ENCODE assay signal across 8 mouse cellular contexts in genomic region chr19:47918455-47919101, GRCm38 (mm10). TPM values are rescaled to one million over a fixed set of nuclear protein-coding genes. Genes with fewer than 3 reads are reported as not detected.
DNase-seq lines count a peak whose midpoint lies in the region; ATAC-seq and TF ChIP-seq lines count a peak whose summit lies in the region.

No protein-coding gene starts in this region.

- WGBS in spleen, adult 2 months: under 1% methylated on average over 29 of the region's 29 CpGs
- WGBS in hindbrain, embryonic 13.5 days: under 1% methylated on average over 29 of the region's 29 CpGs
- under 1% methylated on average over 29 of the region's 29 CpGs for WGBS in lung, embryonic 16.5 days

- peak overlapping the region; percentile 77 for H3K4me3 ChIP-seq in spleen, adult 2 months (ENCODE audit: extremely low read depth, insufficient read depth, insufficient read length)
- peak overlapping the region; percentile 74 for H3K4me3 ChIP-seq in hindbrain, embryonic 13.5 days
- H3K4me3 ChIP-seq in lung, embryonic 16.5 days (ENCODE audit: low read length): peak overlapping the region; percentile 89

- H3K4me1 ChIP-seq in spleen, adult 2 months (ENCODE audit: control insufficient read depth, insufficient read depth, insufficient read length): peaks cover 22% of the 10 kb centered on the region; the same call in 1 of the 2 replicates
- H3K4me1 ChIP-seq in hindbrain, embryonic 13.5 days (replicated peaks): peaks cover 31% of the 10 kb centered on the region
- H3K4me1 ChIP-seq in lung, embryonic 16.5 days (replicated peaks; ENCODE audit: control insufficient read depth, insufficient read depth, low read length): peaks cover 30% of the 10 kb centered on the region

- no peaks in the 10 kb centered on the region for H3K36me3 ChIP-seq in spleen, adult 2 months (ENCODE audit: control insufficient read depth, insufficient read depth, low read length)
- H3K36me3 ChIP-seq in hindbrain, embryonic 13.5 days: no peaks in the 10 kb centered on the region
- no peaks in the 10 kb centered on the region for H3K36me3 ChIP-seq in lung, embryonic 16.5 days (ENCODE audit: control insufficient read depth, insufficient read depth, low read length)

- H3K27ac ChIP-seq in spleen, adult 2 months (ENCODE audit: insufficient read depth, low read length): peak overlapping the region; percentile 95
- H3K27ac ChIP-seq in hindbrain, embryonic 13.5 days: peak overlapping the region; percentile 89
- peak overlapping the region; percentile 97 for H3K27ac ChIP-seq in lung, embryonic 16.5 days (ENCODE audit: low read length)

- TF ChIP-seq CTCF in spleen, adult 2 months (IDR thresholded peaks at IDR 0.05; ENCODE audit: extremely low read depth, insufficient read depth, insufficient read length, insufficient replicate concordance): no peak

- no peaks in the 10 kb centered on the region for H3K9me3 ChIP-seq in hindbrain, embryonic 13.5 days
- H3K9me3 ChIP-seq in lung, embryonic 16.5 days (ENCODE audit: control insufficient read depth, low read length): no peaks in the 10 kb centered on the region

- TF ChIP-seq POLR2A in spleen, adult 2 months (IDR thresholded peaks at IDR 0.05; ENCODE audit: low read depth, low read length): no peak

- peak; percentile 42 to 52 for DNase-seq in spleen, adult 2 months (ENCODE audit: low read depth in 1 of 2, low spot score in 2 of 2)
- DNase-seq in spleen, postnatal 14 days (ENCODE audit: low spot score in 2 of 2): no peak
- peak; percentile 57 for DNase-seq in embryo, embryonic 11 days
- peak; percentile 60 to 68 for DNase-seq in spleen, postnatal 36 days (ENCODE audit: low spot score in 2 of 2)
- no peak for DNase-seq in adrenal gland, adult (ENCODE audit: inconsistent age in 2 of 2, low spot score in 1 of 2)
- no peak for DNase-seq in layer of hippocampus, postnatal 10 days (ENCODE audit: low spot score in 2 of 2)

- ATAC-seq in hindbrain, embryonic 13.5 days (ENCODE audit: low FRiP score): peak; percentile 48
- peak; percentile 25; the same call in 1 of the 2 replicates for ATAC-seq in lung, embryonic 16.5 days (ENCODE audit: low read depth)

- peak overlapping the region; percentile 89 for H3K4me2 ChIP-seq in hindbrain, embryonic 13.5 days
- peak overlapping the region; percentile 73 for H3K4me2 ChIP-seq in lung, embryonic 16.5 days (ENCODE audit: low read depth, low read length)

- H3K9ac ChIP-seq in hindbrain, embryonic 13.5 days: peak overlapping the region; percentile 87
- H3K9ac ChIP-seq in lung, embryonic 16.5 days (ENCODE audit: low read length): peak overlapping the region; percentile 91

- H3K27me3 ChIP-seq in spleen, adult 2 months (ENCODE audit: control insufficient read depth, insufficient read depth, low read length): no peaks in the 10 kb centered on the region
- H3K27me3 ChIP-seq in hindbrain, embryonic 13.5 days: no peaks in the 10 kb centered on the region
- no peaks in the 10 kb centered on the region for H3K27me3 ChIP-seq in lung, embryonic 16.5 days (ENCODE audit: control insufficient read depth, insufficient read depth, low read depth, low read length)

RNA-seq across cellular contexts. Expression of gene Cfap43, which starts 0.5 kb away (rescaled TPM):
- not detected in 2 replicates for polyA plus RNA-seq in spleen, adult 2 months (2012; rRNA removed)
- 1.6 and 2.2 TPM in 2 replicates for polyA plus RNA-seq in hindbrain, embryonic 13.5 days (2015; fragmentation: Nextera tagmentation; extraction: Ambion mirVana)
- polyA plus RNA-seq in lung, embryonic 16.5 days (2015; fragmentation: Nextera tagmentation; extraction: Ambion mirVana): 1.7 and 2.6 TPM in 2 replicates
- 1 to 10 TPM; 2.1 to 4.0 TPM for total RNA-seq in layer of hippocampus, postnatal 10 days (2021)

RNA-seq across cellular contexts. Expression of gene Itprip, which starts 0.5 kb away (rescaled TPM):
- polyA plus RNA-seq in spleen, adult 2 months (2012; rRNA removed): 16.9 and 21.1 TPM in 2 replicates
- polyA plus RNA-seq in hindbrain, embryonic 13.5 days (2015; fragmentation: Nextera tagmentation; extraction: Ambion mirVana): 6.9 and 7.8 TPM in 2 replicates
- 16.2 and 16.9 TPM in 2 replicates for polyA plus RNA-seq in lung, embryonic 16.5 days (2015; fragmentation: Nextera tagmentation; extraction: Ambion mirVana)
- total RNA-seq in layer of hippocampus, postnatal 10 days (2021): 1 to 10 TPM; 2.5 to 2.6 TPM

RNA-seq across cellular contexts. Expression of gene Cfap58, which starts 18.9 kb away (rescaled TPM):
- not detected in 2 replicates for polyA plus RNA-seq in spleen, adult 2 months (2012; rRNA removed)
- polyA plus RNA-seq in hindbrain, embryonic 13.5 days (2015; fragmentation: Nextera tagmentation; extraction: Ambion mirVana): 0.78 and 1.3 TPM in 2 replicates
- polyA plus RNA-seq in lung, embryonic 16.5 days (2015; fragmentation: Nextera tagmentation; extraction: Ambion mirVana): 0.53 and 0.73 TPM in 2 replicates
- total RNA-seq in layer of hippocampus, postnatal 10 days (2021): under 1 TPM; 0.60 to 0.98 TPM

RNA-seq across cellular contexts. Expression of gene Gsto2, which starts 53.2 kb away (rescaled TPM):
- polyA plus RNA-seq in spleen, adult 2 months (2012; rRNA removed): 0.13 and 0.32 TPM in 2 replicates
- 1.1 and 1.8 TPM in 2 replicates for polyA plus RNA-seq in hindbrain, embryonic 13.5 days (2015; fragmentation: Nextera tagmentation; extraction: Ambion mirVana)
- polyA plus RNA-seq in lung, embryonic 16.5 days (2015; fragmentation: Nextera tagmentation; extraction: Ambion mirVana): 1.2 and 1.3 TPM in 2 replicates
- 1 to 10 TPM; 1.3 to 1.4 TPM for total RNA-seq in layer of hippocampus, postnatal 10 days (2021)

Comparison
In these comparisons a context has a peak if more than half of its experiments do, and no peak if none do; other contexts are left out.
1. DNase-seq: peak in spleen, adult 2 months (2 of 2), embryo, embryonic 11 days (single experiment) and spleen, postnatal 36 days (2 of 2); none in spleen, postnatal 14 days (0 of 2), adrenal gland, adult (0 of 2) and layer of hippocampus, postnatal 10 days (0 of 2).
2. Peak in every context shown above with its lines, with median percentiles within 50 percentile points of each other: H3K27ac ChIP-seq and H3K4me3 ChIP-seq.